Mouse (Mus musculus): Measurements from ENCODE around the gene Prg3.

Gene Prg3

GRCm38 (mm10) chr2:85037047-85038026 lies 49.3 kb downstream of the Prg3 start, which contains the start of the genes Ssrp1 and P2rx3:
TSS of gene Ssrp1 (plus strand) at chr2:85037234.
TSS of gene P2rx3 (minus strand) at chr2:85037462.
- no peak for DNase-seq (ENCODE audit: extremely low read depth, low read depth, low spot score)

GRCm38 (mm10) chr2:85038336-85038735 lies 50.3 kb downstream of the Prg3 start:
- no peak for DNase-seq (ENCODE audit: extremely low read depth, low read depth, low spot score)
